Mouse (Mus musculus) left cerebral cortex, postnatal 36 days (tissue): Measurements from ENCODE around the gene Mcm6. TPM values are rescaled to one million over a fixed set of nuclear protein-coding genes. Genes with fewer than 3 reads are reported as not detected.
"Not testable (repeated sequence)": the region's sequence is repeated elsewhere in the genome, so short reads cannot be mapped to it uniquely, and the experiment has no call there.

Experiments used
- DNase-seq, 2 experiments: peaks; one replicate each; pipeline ENCODE4 v3.0.0; 2021 to 2022; ENCODE audit warnings: low spot score in 2 of 2, mixed read lengths in 1 of 2
- intact Hi-C: fragments of 180-260 bp; cut with DNase I; formaldehyde crosslinking; loops from one replicate; pipeline ENCODE4 v1.15.1; 2025
- total RNA-seq, 2 experiments: library from RNA; stranded (reverse); gene quantifications; 2 replicates each; pipeline ENCODE4 v1.2.3; 2021

Gene Mcm6
- total RNA-seq, 2 experiments from 2014 or later = 5.3 to 6.2 TPM

DNA sequence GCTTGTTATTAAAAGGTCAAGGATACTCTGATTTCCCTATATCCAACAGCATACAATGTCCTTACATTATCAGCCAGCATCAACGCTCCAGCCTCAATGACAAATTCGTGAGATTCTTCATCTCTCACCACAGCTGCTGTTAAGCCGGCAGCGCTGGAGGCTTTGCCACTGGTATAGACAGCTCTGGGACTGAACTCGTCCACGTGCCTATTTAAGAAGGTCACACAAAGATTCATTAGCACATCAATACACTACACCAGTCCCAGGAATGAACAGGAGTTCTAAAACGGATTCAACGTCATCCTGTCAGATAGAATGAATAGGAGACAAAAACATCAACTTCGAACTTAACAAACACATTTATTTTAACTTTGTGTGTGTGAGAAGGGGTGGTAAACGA, 15.2 kb downstream of the Mcm6 start:
- no peak for DNase-seq
- intact Hi-C loops = no loop called here

GRCm38 (mm10) chr1:128337708-128338320, 21.6 kb downstream of the Mcm6 start:
- no peak for DNase-seq
- intact Hi-C loops = no loop called here

DNA sequence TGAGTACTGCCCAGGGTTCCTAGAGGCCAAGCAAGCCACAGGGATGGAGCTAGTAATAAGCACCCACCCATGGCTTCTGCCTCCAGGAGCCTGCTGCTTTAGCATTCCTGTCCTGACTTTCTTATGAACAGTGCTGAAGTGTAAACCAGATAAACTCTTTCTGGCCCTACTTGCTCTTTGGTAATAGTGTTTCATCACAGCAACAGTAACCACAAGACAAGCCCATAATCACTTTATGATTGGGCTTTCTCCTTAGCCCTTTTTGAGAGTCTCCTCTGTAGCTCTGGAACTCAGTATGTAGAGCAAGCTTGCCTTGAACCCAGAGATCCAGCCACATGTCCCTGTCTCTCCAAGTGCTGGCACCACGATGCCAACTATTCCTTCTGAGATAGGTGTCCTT, 29.2 kb downstream of the Mcm6 start:
- no peak for DNase-seq
- intact Hi-C loops = no loop called here

- intact Hi-C loops = no loop called here
- DNase-seq = no peak
These were observed 31.2 kb downstream of the Mcm6 start, which contains the start of gene Lct for GRCm38 (mm10) chr1:128328218-128328617. Gene Lct (minus strand): TSS chr1:128328318.

- DNase-seq = no peak
- intact Hi-C loops = no loop called here
These were observed 32.3 kb downstream of the Mcm6 start for GRCm38 (mm10) chr1:128327165-128327564.

- no peak for DNase-seq
- intact Hi-C loops = no loop called here
These were observed 34.7 kb downstream of the Mcm6 start for GRCm38 (mm10) chr1:128324776-128325175.

GRCm38 (mm10) chr1:128323026-128323643, 36.3 kb downstream of the Mcm6 start:
- DNase-seq = no peak
- intact Hi-C loops = no loop called here

DNA sequence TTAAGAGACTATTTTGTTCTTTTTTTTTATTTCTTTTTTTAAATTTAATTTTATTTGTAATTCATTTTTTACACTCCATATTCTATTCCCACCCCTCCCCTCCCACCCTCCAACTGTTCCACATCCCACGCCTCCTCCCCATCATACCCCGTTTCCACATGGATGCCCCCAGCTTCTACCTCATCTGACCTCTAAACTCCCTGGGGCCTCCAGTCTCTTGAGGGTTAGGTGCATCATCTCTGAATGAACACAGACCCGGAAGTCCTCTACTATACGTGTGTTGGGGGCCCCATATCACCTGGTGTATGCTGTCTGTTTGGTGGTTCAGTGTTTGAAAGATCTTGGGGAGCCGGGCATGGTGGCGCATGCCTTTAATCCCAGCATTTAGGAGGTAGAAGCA, 40.2 kb downstream of the Mcm6 start:
- DNase-seq, intact Hi-C loops: not testable (repeated sequence)

DNA sequence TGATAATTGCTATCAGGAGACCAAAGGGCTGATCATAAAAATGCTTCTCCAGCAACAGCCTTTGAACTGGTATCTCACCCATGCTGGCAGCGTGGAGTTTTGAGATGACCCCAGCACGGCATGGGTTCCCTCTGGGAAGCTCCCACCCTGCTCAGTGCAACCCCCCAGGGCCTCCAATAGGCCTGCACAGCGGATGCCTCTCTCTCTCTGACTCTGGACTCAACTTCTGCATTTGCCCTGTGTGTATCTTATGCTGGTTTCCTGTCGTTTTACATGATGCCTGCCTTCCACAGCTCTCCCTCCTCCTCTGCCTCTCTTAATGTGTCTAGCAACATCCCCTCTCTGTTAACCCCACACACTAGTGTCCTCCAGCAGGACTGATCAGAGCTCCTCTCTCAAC, 44.8 kb downstream of the Mcm6 start:
- DNase-seq = no peak
- intact Hi-C loops = no loop called here

GRCm38 (mm10) chr1:128309043-128309442, 50.4 kb downstream of the Mcm6 start:
- intact Hi-C loops = no loop called here
- DNase-seq = no peak

GRCm38 (mm10) chr1:128303900-128304299, 55.6 kb downstream of the Mcm6 start:
- intact Hi-C loops = no loop called here
- DNase-seq = peak; percentile 12 to 19

DNA sequence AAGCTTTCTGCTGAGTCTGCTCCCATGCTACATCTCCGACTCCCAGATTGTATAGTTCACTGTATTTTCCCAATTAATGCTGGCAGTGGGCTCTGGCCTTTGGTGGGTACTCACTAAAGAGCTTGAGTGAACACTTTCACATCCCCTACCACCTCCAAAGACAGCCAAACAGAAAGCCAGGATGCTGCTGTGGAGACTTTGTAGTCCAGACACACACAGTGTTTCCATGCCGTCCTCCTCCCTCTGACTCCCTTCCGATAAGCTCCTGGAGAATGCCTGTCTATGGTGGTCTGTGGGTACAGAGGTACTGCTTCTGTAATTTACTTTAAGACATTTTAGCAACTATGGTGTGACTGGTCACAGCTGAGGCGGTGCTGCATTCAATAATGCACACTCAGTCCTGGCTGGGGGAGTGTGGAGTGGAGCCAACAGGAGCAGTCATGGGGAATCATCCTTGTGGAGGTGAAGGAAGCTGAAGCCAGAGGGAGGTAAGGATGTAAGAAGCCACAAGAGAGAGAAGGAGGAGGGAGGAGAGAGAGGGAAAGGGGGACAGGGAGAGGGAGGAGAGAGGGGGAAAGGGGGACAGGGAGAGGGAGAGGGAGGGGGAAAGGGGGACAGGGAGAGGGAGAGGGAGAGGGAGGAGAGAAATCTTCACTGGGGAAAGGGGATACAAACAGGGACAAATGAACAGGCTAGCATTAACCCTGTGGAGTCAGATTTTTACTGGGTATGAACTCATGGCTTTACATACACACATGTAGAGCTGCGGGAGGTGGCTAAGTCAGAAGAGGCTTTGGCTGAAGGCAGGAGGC, 63.5 kb downstream of the Mcm6 start:
- intact Hi-C loops = no loop called here

GRCm38 (mm10) chr1:128295296-128295695, 64.2 kb downstream of the Mcm6 start:
- intact Hi-C loops = no loop called here

More for the DNA sequence above, 63.5 kb downstream of the Mcm6 start:
- DNase-seq = no peak

DNA sequence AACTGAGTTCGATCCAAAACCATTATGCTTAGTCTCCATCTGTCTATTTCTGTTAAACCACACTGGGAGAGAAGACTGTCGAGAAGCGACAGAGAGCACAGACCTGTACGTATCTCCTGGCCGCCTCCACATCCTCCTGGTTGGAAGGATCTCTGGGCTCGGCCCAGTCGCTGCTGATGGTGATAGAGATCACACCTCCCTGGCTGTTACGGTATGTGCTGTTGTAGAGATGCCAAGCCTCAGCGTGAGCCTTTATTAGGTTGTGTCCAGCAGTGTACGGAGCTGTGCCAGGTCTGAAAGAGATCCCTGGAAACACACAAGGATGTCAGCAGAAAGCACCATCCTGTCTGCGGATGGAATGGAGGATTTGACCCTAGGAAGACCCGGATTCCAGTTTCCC, 65.9 kb downstream of the Mcm6 start:
- intact Hi-C loops = no loop called here
- DNase-seq = no peak

More at GRCm38 (mm10) chr1:128295296-128295695, 64.2 kb downstream of the Mcm6 start:
- no peak for DNase-seq

DNA sequence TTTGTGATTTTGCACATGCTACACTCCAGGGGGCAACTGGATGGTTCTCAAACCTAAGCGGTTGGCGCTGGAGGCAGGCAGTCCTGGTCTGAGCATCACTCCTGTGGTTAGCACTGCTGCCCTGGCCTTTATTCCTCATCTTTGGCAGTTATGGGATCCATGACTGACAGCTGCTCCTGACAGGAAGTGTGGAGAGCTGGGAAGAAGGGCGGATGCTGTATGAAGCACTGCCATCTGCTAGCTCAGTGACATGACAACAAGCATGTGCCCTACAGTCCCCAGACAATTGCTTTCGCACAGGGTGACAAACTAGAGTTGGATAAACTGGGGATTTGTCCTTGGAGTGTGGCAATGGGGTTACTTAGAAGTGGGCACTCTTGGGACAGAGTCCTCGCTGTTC, 69.2 kb downstream of the Mcm6 start:
- DNase-seq = no peak
- intact Hi-C loops = no loop called here

DNA sequence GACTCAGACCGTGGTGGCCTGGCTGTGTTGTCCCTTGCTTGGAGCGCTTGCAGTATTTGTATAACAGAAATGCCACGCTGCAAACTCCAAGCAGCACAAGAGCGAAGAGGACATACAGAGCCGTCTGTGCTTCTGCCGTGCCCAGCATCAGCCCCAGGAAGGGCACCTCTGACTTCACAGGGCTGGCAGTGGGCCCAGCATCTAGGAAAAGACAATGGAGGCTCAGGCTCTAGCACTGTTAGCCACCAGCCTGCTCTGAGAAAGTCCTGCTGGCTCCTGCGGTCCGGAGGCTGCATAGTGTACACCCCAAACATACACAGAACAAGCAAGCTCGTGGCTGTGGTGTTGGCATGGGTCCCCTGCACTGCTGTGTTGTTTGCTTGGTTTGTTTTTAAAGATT, 74.3 kb downstream of the Mcm6 start:
- DNase-seq = no peak
- intact Hi-C loops = no loop called here

DNA sequence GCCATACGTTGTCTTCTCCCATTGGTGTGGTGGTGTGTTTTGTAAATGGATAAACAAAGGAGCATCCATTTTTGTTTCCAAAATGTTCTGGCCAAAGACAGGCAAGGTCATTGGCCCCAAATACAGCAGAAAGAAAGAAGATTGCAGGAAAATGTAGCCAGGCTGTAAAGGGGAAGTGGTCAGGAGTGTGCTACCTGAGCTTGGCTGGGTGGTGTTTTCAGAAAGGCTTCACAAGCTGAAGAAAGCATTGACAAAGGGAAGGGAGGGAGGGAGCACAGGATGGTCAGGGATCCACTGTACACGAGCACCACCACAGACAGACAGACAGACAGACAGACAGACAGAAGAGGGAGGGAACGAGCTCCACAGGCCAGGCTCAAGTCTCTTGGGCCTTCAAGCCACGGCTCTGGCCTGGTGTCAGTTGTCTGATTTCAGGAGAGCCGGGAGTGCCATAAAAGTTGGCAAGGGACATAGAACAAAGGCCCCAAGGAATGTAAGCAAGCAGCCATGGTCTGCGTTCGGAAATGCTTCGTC, 75.2 kb downstream of the Mcm6 start:
- intact Hi-C loops = no loop called here
- no peak for DNase-seq

GRCm38 (mm10) chr1:128282924-128283323, 76.5 kb downstream of the Mcm6 start:
- DNase-seq = no peak
- intact Hi-C loops = no loop called here

DNA sequence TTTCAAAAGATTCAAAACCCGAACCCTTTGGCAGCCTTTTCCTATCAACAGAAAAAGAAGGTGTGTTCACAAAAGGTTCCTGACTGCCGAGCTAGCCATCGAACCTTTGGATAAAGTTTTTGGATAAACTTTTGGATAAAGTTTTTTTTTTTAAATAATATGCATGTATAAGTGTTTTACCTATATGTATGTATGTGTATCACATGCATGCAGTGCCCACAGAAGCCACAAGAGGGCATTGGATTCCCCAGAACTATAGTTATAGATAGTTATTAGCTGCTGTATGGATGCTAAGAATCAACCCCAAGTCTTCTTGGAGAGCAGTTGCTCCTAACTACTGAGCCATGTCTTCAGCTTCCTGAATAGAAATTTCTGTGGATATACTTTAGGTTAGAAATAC, 77.7 kb downstream of the Mcm6 start:
- DNase-seq = no peak
- intact Hi-C loops = no loop called here
